Mouse (Mus musculus): ENCODE results near the gene Tmub2. TPM values are rescaled to one million over a fixed set of nuclear protein-coding genes. Genes with fewer than 3 reads are reported as not detected.

Gene Tmub2
- polyA plus RNA-seq, 1 experiment from 2014 or later = 66.7 TPM

DNA sequence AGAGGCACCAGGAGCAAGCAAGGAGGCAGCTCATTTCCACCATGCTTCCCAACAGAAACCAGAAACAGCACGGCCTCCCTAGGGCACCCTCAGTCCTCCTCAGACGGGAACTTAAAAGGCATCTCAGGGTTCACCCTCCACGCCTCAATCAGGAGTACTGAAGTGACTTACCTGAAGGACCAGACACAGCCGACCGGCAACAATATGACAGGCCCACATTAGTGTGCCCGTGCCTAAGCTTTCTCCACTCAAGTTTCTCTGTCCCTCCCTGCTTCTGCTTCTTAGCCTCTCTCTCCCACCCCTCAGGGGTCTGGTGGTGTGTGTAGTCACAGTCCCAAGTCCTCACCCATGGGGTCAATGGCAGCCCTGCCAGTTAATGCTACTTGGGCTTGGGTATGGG is 27.9 kb downstream of the Tmub2 start:
- Histone ChIP-seq H3K4me3 (ENCODE audit: low read length) (no peak overlapping the region), H3K27me3 (ENCODE audit: insufficient read depth, low read length) (no peaks in the 10 kb centered on the region), H3K36me3 (ENCODE audit: insufficient read depth, low read length) (peaks cover 43% of the 10 kb centered on the region), H3K4me2 (replicated peaks; ENCODE audit: low read depth, low read length) (no peak overlapping the region), H3K9me3 (ENCODE audit: low read length) (no peaks in the 10 kb centered on the region), H3K4me1 (ENCODE audit: insufficient read depth, low read length) (peaks cover 34% of the 10 kb centered on the region), H3K27ac (ENCODE audit: low read length) (no peak overlapping the region), H3K9ac (replicated peaks; ENCODE audit: low read length) (no peak overlapping the region)
- ATAC-seq (ENCODE audit: low FRiP score, low TSS enrichment) = no peak
- WGBS = 88% methylated on average over 6 of the region's 6 CpGs

DNA sequence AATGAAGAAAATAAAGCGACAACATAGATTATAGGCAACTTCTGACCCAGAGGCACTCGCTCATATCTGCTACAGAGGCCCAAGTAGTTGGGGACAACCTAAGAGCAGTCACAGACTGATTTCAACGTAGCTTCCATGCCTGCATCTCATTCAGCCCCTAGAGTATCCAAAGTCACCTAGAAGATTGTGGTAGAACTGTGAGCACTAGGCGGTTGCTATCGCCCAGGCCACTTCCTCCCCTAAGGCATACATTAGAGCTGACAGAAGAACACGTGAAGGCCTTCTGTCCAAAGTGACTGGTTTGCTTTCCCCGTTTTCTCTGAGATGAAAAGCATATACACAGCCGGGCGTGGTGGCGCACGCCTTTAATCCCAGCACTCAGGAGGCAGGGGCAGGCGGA is 29.6 kb downstream of the Tmub2 start:
- Histone ChIP-seq H3K36me3 (ENCODE audit: insufficient read depth, low read length) (peaks cover 33% of the 10 kb centered on the region), H3K4me2 (replicated peaks; ENCODE audit: low read depth, low read length) (no peak overlapping the region), H3K4me3 (ENCODE audit: low read length) (no peak overlapping the region), H3K4me1 (ENCODE audit: insufficient read depth, low read length) (peaks cover 27% of the 10 kb centered on the region), H3K27me3 (ENCODE audit: insufficient read depth, low read length) (no peaks in the 10 kb centered on the region), H3K27ac (ENCODE audit: low read length) (no peak overlapping the region), H3K9ac (replicated peaks; ENCODE audit: low read length) (no peak overlapping the region), H3K9me3 (ENCODE audit: low read length) (no peaks in the 10 kb centered on the region)
- no peak for ATAC-seq (ENCODE audit: low FRiP score, low TSS enrichment)
- WGBS = 92% methylated on average over 12 of the region's 12 CpGs

DNA sequence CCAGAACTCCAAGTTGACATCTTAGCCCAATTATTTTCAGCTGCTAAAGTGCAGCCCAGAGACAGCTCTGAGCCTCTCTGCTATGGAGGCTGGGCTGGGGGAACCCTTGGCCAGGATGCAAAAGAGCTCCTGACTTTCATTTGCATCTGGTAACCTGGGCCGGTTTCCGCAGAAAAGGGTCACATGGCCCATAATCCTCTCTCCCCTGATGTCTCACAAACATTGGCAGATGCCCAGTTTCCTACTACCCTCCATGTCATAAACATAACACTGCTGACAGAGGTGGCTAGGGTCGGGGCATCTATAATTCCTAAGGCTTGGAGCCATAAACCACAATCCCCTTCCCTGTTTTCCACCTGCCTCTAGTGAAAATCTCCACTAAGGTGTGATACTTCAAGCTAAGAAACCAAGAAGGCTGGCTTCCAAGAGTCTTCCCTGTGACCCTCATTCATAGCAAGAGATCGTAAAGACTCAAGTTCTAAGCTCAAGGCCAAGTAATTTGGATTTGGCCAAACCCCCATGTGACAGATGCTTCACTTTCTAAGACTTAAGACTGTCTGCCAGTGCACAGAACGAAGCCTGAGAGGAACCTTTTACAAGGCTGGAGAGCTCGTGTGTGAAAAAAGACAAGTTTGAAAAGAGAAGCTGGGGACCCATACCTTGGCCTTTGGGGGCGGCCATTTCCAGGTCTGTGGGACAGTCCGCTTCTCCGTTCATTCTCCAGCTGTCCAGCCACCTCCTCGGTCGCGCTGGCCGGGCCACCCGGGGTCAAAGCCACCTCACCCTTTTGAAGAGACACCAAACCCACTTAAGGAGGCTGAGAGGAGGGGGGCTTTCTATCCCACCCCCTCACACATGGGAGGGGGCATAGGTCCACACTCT is 31.2 kb downstream of the Tmub2 start:
- peak overlapping the region; percentile 98 for H3K4me3 ChIP-seq (ENCODE audit: low read length)
- no peak for ATAC-seq (ENCODE audit: low FRiP score, low TSS enrichment)
- peak overlapping the region; percentile 96 for H3K4me2 ChIP-seq (replicated peaks; ENCODE audit: low read depth, low read length)
- peak overlapping the region; percentile 98 for H3K27ac ChIP-seq (ENCODE audit: low read length)
- no peaks in the 10 kb centered on the region for H3K9me3 ChIP-seq (ENCODE audit: low read length)
- peaks cover 20% of the 10 kb centered on the region for H3K4me1 ChIP-seq (ENCODE audit: insufficient read depth, low read length)
- peak overlapping the region; percentile 100 for H3K9ac ChIP-seq (replicated peaks; ENCODE audit: low read length)
- peaks cover 28% of the 10 kb centered on the region for H3K36me3 ChIP-seq (ENCODE audit: insufficient read depth, low read length)
- H3K27me3 ChIP-seq (ENCODE audit: insufficient read depth, low read length) = no peaks in the 10 kb centered on the region
- WGBS = 10% methylated on average over 14 of the region's 14 CpGs

DNA sequence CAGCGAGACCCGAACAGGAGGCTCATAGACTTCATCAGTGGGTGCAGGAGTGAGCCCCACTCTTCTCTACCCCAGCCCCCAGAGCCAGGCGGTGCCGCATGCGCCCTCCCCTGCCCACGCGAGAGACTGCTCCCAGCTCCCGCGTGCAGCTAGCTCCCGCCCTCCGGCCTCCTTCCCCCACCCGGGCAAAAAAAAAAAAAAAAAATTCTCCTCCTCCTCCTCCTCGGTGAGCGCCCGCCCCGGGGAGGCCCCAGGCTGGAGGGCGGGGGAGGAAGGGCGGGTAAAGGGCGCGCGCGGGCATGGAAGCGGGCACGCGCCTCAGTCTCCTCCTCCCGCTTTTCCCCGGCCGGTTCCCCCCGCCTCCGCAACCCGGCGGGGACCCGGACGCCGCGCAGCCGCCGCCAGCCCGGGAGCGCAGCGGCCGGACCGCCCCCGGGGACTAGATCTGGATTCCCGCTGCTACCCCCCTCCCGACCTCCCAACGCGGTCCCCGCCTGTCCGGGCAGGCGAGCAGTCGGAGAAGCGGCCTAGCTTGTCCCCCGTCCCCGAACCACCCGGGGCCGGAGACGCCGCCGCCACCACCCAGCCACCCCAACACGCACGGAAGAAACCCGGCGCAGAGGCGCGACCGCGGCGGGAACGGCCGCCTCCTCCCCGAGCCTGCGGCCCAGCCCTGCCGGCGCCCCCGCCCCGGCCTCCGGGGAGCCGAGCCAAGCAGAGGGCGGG is 32.0 kb downstream of the Tmub2 start:
- peaks cover 28% of the 10 kb centered on the region for H3K36me3 ChIP-seq (ENCODE audit: insufficient read depth, low read length)
- H3K9ac ChIP-seq (replicated peaks; ENCODE audit: low read length) = peak overlapping the region; percentile 100
- peaks cover 17% of the 10 kb centered on the region for H3K4me1 ChIP-seq (ENCODE audit: insufficient read depth, low read length)
- ATAC-seq (ENCODE audit: low FRiP score, low TSS enrichment) = peak; percentile 32
- H3K4me2 ChIP-seq (replicated peaks; ENCODE audit: low read depth, low read length) = peak overlapping the region; percentile 96
- H3K27me3 ChIP-seq (ENCODE audit: insufficient read depth, low read length) = no peaks in the 10 kb centered on the region
- peak overlapping the region; percentile 98 for H3K27ac ChIP-seq (ENCODE audit: low read length)
- no peaks in the 10 kb centered on the region for H3K9me3 ChIP-seq (ENCODE audit: low read length)
- WGBS = under 1% methylated on average over 46 of the region's 80 CpGs
- H3K4me3 ChIP-seq (ENCODE audit: low read length) = peak overlapping the region; percentile 98

DNA sequence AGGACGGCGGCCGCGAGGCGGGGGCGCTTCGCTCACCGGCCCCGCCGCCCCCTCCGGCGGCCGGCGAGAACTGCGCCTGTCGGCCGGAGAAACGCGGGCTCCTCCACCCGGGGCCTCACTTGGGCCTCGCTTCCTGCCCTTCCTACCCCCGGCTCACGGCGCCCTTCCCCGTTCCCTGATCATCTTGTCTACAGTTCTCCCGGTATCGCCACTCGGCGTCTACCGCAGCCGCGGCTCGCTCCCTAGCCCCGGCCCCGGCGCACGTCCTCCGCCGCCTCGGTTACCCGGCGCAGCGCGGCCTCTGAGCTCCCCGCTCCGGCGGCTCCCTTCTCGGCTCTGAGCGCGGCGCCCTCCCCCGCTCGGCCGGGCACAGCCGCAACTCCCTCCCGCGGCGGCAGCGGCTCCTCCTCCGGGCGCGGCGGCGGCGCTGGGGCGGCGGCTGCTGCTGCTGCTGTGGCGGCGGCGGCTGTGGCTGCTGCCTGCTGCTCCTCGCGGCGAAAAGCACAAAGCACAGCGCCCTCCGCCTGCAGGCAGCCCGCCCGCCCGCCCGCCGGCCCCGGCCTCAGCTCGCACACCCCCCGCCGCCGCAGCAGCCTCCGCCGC is 32.7 kb downstream of the Tmub2 start:
- peak overlapping the region; percentile 98 for H3K4me3 ChIP-seq (ENCODE audit: low read length)
- H3K4me1 ChIP-seq (ENCODE audit: insufficient read depth, low read length) = peaks cover 17% of the 10 kb centered on the region
- peak; percentile 5 for ATAC-seq (ENCODE audit: low FRiP score, low TSS enrichment)
- peaks cover 25% of the 10 kb centered on the region for H3K36me3 ChIP-seq (ENCODE audit: insufficient read depth, low read length)
- WGBS = under 1% methylated on average over 50 of the region's 87 CpGs
- no peaks in the 10 kb centered on the region for H3K27me3 ChIP-seq (ENCODE audit: insufficient read depth, low read length)
- peak overlapping the region; percentile 96 for H3K4me2 ChIP-seq (replicated peaks; ENCODE audit: low read depth, low read length)
- H3K9ac ChIP-seq (replicated peaks; ENCODE audit: low read length) = peak overlapping the region; percentile 100
- H3K27ac ChIP-seq (ENCODE audit: low read length) = peak overlapping the region; percentile 98
- H3K9me3 ChIP-seq (ENCODE audit: low read length) = no peaks in the 10 kb centered on the region

DNA sequence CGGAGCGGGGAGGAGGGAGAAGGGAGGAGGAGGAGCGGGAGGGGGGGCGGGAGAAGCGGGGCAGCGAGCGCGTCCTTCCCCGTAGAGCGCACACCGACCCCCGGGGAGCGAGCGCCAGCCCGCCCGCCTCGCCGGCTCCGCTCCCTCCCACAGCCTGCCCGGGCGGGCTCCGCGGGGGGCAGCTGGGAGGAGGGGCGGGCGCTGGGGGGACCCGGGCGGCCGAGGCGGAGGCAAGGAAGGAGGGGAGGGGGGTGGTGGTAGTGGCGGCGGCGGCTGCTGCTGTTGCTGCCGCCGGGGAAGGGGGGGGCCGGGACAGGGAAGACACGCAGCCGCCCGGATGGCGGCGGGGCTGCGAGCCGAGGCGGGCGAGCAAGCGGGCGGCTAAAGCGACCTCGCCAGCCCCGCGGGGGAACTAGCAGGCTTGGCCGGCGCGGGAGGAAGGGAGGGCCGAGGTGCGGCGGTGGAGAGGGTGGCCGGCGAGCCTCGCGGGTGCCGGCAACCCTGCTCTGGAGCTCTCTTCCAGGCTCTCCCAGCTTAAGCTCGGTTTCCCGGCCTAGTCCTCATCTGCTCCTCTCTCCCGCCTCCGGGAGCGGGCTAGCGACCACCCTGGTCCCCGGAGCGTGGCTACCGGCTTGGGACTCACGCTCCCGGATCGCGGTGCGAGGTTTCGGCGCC is 33.3 kb downstream of the Tmub2 start:
- 0% methylated on average over 31 of the region's 77 CpGs for WGBS
- H3K9me3 ChIP-seq (ENCODE audit: low read length) = no peaks in the 10 kb centered on the region
- no peaks in the 10 kb centered on the region for H3K27me3 ChIP-seq (ENCODE audit: insufficient read depth, low read length)

DNA sequence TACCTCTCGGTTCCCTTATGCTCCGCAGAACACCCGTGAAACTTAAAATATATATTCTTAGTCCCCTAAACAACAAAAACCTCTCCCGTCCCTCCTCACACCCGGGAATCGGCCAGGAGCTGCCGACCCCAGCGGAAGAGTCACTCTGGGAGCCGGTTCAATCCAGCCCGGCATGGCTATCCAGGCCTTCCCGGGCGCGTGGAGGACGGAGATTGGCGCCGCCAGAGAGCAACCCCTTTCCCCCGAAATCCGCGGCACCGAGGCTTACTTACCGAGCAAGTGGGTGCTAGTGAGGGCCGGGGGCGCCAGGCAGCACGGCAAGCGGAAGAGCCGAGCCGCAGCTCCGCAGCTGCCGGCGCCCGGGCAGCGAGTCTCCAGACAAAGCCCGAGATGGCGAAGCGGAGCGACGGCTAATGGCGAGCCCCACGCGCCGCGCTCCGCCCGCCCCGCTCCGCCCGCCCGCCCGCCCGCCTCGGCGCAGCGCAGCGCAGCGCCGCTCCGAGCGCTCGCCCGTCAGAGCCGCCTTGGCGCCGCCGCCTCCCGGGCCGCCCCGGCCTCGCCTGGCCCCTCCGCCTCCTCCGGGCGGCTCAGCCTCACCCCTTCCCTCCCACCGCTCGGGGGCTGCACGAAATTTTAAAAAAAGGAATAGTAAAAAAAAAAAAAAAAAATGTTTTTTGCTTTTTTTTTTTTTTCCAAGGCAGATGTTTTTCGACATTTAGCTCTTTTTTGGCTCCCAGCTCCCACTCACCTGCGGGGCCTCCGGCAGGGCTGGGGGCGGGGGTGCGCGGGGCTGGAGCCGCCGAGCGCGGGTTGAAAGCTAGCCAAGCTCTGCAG is 34.1 kb downstream of the Tmub2 start:
- WGBS = under 1% methylated on average over 56 of the region's 84 CpGs
- Histone ChIP-seq H3K36me3 (ENCODE audit: insufficient read depth, low read length) (peaks cover 11% of the 10 kb centered on the region), H3K27ac (ENCODE audit: low read length) (peak overlapping the region; percentile 98), H3K4me1 (ENCODE audit: insufficient read depth, low read length) (peaks cover 17% of the 10 kb centered on the region), H3K4me3 (ENCODE audit: low read length) (peak overlapping the region; percentile 98), H3K4me2 (replicated peaks; ENCODE audit: low read depth, low read length) (peak overlapping the region; percentile 96), H3K9ac (replicated peaks; ENCODE audit: low read length) (peak overlapping the region; percentile 100), H3K9me3 (ENCODE audit: low read length) (no peaks in the 10 kb centered on the region), H3K27me3 (ENCODE audit: insufficient read depth, low read length) (no peaks in the 10 kb centered on the region)
- ATAC-seq (ENCODE audit: low FRiP score, low TSS enrichment) = peak; percentile 13; the same call in 1 of the 2 replicates

More for the DNA sequence above, 33.3 kb downstream of the Tmub2 start:
- Histone ChIP-seq H3K4me1 (ENCODE audit: insufficient read depth, low read length) (peaks cover 17% of the 10 kb centered on the region), H3K27ac (ENCODE audit: low read length) (peak overlapping the region; percentile 98), H3K4me2 (replicated peaks; ENCODE audit: low read depth, low read length) (peak overlapping the region; percentile 96), H3K36me3 (ENCODE audit: insufficient read depth, low read length) (peaks cover 19% of the 10 kb centered on the region), H3K4me3 (ENCODE audit: low read length) (peak overlapping the region; percentile 98), H3K9ac (replicated peaks; ENCODE audit: low read length) (peak overlapping the region; percentile 100)
- ATAC-seq (ENCODE audit: low FRiP score, low TSS enrichment) = peak; percentile 64

DNA sequence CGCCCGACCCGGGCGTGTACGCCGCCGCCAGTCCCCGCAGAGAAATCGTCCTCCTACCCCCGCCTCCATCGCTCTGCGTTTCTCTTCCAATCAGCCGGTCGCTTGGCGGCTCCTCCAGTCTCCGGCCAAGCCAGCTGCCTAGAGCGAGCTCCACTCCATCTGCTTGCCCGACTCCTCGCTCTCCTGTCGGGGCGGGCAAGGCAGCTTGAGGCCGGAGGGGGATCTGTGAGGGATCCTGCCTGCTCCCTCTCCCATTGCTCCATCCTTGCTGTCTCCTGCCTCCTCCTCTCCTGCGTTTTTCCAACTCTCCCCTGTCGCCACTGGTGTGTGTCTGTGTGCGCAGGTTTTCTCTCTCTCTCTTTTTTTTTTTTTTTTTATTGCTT is 34.7 kb downstream of the Tmub2 start, which contains the start of gene Ubtf:
Gene Ubtf, minus strand, starts transcription at position 333 of the 383 bp plus-strand sequence.
- peak within 1 kb of the TSS; percentile 98 for H3K27ac ChIP-seq (ENCODE audit: low read length)
- H3K4me2 ChIP-seq (replicated peaks; ENCODE audit: low read depth, low read length) = peak within 1 kb of the TSS; percentile 96
- under 1% methylated on average over 25 of the region's 25 CpGs for WGBS
- peak; percentile 12; the same call in 1 of the 2 replicates for ATAC-seq (ENCODE audit: low FRiP score, low TSS enrichment)
- H3K27me3 ChIP-seq (ENCODE audit: insufficient read depth, low read length) = no peaks in the 10 kb centered on the region
- peaks cover 17% of the 10 kb centered on the region for H3K4me1 ChIP-seq (ENCODE audit: insufficient read depth, low read length)
- peak within 1 kb of the TSS; percentile 100 for H3K9ac ChIP-seq (replicated peaks; ENCODE audit: low read length)
- H3K9me3 ChIP-seq (ENCODE audit: low read length) = no peaks in the 10 kb centered on the region
- H3K36me3 ChIP-seq (ENCODE audit: insufficient read depth, low read length) = peaks cover 5% of the 10 kb centered on the region; the same call in 1 of the 2 replicates
- H3K4me3 ChIP-seq (ENCODE audit: low read length) = peak within 1 kb of the TSS; percentile 98

Data from kidney, embryonic 16.5 days (tissue).